Mouse (Mus musculus): ENCODE measurements around the gene Gna14.

Gene Gna14

DNA sequence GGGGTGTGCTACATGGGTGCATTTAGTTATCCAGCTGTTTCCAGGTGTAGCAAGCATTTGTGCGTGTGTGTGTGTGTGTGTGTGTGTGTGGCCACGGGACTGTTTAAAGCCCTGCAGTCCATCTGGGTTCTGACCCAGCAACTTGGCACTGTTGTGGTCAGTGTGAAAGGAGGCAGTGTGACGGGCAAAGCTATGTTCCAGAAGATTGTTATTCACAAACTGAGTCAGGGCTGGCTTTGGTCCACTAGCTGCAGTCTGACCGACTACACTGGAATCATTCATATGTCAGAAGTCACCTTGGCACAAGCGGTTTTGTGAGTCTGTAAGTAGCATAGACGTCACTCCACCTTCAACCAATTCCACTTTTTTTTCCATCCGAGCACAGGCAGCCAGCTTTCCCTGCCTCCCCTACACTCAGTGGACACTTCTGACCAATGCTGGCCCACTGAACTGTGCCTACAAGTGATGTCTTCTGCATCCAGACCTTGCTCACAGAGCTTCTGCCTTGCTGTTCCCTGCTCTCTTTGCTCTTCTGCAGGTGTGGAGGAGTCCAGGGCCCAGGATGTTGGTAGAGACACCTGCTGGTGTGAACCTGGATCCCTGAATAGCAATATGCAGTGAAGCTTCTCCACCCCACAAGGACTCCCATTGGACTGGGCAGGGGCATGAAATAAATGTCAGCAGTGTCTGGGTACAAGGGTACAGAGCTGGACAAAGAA is 157.9 kb downstream of the Gna14 start:
- DNase-seq (ENCODE audit: low spot score in 2 of 2), result no peak

DNA sequence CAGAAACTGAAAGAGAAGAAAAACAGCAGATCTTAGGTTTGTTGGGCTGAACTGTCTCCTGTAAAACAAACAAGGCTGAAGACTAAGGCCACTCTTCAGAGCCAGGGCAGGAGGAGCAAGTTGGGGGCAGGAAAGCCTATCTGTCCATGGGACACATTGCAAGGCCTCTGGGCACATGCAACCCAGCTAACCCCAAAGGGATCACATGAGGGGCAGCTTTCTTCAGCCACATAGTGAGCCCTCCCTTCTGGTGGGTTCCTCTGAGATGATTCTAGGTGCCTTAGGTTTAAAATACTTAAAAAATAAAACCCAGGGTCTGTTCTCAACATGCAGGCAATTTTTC is 158.4 kb downstream of the Gna14 start:
- no peak for DNase-seq (ENCODE audit: low spot score in 2 of 2)

DNA sequence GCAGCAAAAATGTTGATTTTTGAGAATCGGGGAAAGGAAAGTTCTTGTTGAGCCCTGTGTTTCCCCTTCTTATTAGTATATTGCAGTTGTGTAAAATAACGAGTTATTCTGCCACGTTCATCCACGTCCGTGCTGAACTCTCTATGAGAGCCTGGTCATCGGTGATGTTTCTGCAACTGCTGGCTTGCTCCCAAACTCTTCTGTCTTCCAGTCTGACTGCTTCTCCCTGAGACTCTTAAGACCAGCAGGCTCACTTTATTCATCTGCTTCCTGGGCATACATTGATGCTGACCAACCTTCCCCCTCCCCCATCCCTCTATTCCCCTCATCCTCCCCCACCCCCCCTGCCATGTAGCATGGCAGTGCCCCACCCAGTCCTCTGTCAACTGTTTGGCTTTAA is 161.7 kb downstream of the Gna14 start:
- no peak for DNase-seq (ENCODE audit: low spot score in 2 of 2)

DNA sequence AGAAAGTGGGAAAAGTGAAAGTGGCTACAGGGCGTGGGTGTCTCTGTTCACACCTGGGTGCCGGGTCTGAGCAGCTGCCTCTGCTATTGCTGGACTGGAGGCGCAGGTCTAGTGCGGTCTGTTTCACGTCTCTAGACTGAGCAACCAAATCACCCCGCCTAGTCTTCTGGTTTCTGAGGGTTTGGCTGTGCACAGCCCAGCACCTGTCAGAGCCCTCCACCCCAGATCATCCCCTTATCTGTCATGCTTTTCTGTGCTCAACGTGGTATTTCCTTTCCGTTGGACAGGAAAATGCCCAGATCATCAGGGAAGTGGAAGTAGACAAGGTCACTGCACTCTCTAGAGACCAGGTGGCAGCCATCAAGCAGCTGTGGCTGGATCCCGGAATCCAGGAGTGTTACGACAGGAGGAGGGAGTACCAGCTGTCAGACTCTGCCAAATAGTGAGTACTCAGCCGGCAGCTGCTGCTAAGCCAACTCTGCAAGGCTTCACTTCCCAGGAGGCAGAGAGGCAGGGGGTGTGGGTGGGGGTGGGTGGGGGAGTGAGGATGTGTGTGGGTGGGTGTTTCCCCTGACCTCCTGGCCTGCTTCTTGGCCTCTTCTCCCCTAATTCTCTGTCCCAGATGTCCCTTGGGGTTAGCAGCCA is 163.2 kb downstream of the Gna14 start:
- no peak for DNase-seq (ENCODE audit: low spot score in 2 of 2)

DNA sequence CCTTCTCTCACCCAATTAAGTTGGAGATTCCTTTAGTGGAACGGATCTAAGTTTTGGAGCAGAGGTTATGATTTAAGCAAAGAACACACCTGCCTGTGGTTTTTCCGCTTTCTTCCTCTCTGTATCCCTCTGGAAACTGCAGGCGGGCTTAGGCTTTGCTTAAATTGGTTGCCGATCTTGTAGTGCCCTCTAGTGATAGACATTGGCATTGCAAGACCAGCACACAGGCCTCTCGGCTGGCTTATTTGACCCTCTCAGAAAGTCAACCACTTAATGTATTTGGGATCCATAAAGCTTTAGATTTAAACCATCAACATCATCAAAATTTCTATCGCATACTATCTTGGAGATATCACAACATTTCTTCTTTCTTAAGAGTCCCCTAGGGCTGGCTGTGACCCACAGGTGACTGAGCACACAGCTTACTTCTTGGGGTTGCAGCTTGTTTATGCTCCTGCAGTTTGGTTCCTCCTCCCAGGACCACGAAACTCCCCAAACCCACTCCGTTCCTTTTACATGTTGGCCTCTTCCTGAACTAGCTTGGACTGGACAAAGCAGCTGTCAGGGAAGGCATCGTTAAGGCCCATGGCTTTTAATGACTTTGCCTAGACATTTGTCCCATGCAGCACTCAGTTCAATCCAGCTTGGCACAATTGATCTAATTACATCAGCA is 163.9 kb downstream of the Gna14 start:
- peak; percentile 27 to 71 for DNase-seq (ENCODE audit: low spot score in 2 of 2)

- DNase-seq (ENCODE audit: low spot score in 2 of 2), result no peak
These were observed 166.5 kb downstream of the Gna14 start for GRCm38 (mm10) chr19:16602026-16602425.

GRCm38 (mm10) chr19:16607634-16608033 is 172.1 kb downstream of the Gna14 start:
- no peak for DNase-seq (ENCODE audit: low spot score in 2 of 2)

DNA sequence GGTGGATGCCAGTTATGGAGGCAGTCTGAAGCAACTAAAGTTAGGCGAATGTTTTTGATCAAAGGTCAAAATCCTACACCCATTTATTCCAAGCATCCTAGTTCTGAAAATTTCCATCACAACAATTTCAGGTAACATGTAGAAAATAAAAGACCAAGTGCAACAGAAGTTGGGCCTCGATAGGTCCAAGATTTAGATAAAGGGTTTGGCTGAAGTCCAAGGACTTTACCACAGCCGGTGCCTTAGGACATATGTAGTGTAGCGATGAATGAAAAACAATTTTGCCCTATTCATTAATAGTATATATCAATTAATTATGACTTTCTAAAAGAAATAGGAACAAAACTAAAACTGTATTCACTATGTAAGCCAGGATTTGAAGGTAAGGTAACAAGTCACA is 187.6 kb downstream of the Gna14 start:
- DNase-seq (ENCODE audit: low spot score in 2 of 2), result no peak

DNA sequence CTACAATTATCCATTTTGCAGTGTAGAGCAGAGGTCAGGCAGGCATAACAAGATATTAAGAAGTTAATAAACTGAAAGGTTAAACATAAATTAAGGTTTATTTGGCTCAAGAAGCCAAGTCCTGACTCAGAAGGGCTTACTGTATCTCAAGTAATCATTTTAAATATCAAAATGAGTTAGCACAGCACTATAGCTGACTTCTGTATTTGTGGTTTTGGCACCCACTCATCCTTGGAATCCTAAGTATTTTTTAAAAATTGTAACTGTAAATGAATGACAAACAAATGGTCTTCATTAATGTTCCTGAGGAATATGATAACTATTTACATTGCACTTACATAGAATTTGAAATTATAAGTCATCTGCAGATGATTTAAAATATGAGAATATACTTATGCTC is 189.4 kb downstream of the Gna14 start:
- DNase-seq (ENCODE audit: low spot score in 2 of 2), result no peak

DNA sequence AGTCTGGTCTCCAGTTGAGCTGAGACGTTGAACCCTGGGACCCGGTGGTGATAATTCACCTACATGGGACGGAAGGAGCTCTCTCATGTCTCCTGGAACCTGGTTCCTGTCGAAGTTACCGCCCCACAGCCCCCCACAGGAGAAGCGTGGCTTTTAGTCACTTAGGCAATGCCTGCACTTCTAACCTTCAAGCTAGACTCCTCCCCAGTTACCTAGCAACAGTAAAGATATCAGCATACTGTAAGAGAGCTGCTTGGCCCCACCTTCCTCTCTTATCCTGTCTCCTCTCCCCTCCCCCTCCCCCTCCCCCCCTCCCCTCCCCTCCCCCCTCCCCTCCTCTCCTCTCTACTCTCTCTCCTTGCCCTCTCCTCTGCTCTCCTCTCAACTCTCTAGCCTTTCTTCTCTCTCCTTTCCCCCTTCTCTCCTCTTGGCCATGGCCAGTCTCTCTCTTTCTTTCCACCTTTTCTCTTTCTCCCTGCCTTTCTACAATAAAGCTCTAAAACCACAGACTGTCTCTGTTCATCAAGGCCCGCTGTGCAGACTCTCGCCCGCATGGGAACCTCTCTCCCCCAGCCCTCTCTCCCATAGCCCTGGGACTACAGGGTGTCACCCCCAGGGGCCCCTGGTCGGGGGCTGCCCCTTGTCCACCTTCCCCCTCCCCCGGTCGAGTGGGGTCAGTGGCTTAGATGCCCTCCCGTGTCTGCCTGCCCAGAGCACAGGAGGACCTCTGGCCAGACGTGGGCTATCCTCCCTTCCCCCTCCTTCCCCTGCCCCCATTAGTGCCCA is 190.2 kb downstream of the Gna14 start:
- no peak for DNase-seq (ENCODE audit: low spot score in 2 of 2)
